Mouse (Mus musculus) layer of hippocampus, postnatal 10 days (tissue): ENCODE data around the gene Ing1. TPM values are rescaled to one million over a fixed set of nuclear protein-coding genes. Genes with fewer than 3 reads are reported as not detected.

Experiments used
- DNase-seq, 2 experiments: peaks; one replicate each; pipeline ENCODE4 v3.0.0; 2021; ENCODE audit warnings: low spot score in 2 of 2
- total RNA-seq, 2 experiments: library from RNA; stranded (reverse); gene quantifications; 2 replicates each; pipeline ENCODE4 v1.2.3; 2021

Gene Ing1
- total RNA-seq, 2 experiments from 2014 or later: 35.6 to 39.5 TPM

DNA sequence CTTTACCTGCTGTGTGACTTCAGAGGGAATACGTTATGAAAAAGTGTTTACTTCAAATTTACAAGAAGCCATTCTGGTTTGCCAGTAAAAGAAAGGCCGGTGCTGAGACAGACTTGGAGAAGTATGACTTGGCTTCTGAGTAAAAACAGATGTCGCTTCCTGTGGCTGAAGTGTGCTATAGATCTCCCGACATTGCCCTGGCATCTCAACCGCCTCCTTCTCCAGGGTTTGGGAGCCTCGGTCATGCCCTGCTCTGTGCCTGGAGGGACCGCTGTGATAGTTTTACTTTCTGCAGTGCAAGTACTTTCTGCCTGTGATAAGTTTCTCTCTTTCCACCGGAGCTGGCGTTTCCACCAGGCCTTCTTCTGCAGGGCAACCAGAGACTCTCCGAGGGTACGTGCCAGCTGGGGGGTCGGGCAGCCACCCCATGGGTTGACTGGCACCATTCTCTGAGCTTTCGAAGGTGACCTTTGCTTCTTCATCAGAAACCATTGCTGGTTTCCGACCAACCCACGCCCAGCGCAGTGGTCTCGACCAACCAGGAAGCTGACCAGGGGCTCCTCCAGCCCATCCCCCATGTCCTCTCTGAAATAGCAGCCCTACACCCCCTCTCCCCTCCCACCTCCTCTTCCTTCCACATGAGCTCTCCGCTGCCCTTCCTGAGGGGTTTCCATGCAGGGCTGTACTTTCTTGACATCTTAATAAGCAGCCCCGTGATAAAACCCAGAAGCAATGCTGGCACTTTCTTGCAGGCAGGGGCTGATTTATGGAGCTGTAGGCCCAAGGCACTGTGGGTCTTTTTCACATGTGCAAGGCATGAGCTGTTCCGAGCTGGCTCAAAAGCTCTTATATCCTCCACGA lies 30.4 kb downstream of the Ing1 start:
- DNase-seq: no peak

DNA sequence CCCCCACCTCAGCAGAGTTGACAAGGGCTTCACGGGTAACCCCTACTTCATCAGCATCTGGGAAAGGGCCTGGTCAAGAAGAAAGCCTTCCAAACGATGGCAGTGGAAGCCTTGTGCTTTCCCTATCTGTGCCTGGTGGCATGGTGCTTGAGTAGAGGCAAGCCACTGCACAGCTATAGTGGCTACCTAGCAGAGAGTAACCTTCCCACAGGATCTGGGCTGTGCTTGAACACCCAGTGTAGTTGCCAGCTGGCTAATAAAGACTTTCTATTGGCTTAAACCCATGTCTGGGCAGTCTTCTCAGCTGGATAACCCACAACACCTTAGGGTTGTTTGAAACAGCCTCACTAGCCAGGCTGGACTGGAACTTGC lies 31.0 kb downstream of the Ing1 start:
- no peak for DNase-seq

DNA sequence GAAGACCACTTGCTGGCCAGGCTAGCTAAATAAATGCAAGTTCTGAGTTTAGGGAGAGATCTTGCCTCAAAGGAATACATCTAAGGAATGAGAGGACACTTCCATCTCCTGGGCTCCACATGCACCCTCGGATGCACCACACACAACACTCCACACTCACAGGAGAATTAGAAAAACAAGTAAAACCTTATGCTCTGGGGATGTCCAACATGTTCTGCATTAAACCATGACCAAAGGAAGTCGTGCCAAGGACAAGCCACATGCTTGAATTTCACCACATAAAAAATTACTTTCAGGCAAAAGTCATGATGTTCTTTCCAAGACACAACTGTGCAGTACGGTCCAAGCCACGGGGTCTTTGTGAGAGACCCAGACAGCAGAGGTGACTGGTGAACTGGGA lies 36.5 kb downstream of the Ing1 start:
- no peak for DNase-seq

DNA sequence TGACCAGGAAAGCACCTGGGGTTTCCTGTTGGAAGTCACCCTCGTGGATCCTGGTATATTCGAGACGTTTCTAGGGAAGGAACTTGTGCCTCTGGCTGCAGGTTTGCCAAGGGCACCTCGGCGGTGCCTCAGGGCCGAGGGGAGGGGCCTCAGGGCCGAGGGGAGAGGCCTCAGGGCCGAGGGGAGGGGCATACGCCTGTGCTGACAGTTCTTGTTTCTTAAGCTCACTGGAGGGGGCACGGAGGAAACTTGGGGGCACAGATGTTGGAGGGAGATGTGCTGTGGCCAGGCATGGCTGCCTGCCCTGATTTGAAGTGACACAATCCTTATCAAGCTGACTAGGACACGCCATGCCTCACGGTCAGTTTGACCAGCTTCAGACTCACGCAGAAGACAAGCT lies 36.9 kb downstream of the Ing1 start:
- no peak for DNase-seq

DNA sequence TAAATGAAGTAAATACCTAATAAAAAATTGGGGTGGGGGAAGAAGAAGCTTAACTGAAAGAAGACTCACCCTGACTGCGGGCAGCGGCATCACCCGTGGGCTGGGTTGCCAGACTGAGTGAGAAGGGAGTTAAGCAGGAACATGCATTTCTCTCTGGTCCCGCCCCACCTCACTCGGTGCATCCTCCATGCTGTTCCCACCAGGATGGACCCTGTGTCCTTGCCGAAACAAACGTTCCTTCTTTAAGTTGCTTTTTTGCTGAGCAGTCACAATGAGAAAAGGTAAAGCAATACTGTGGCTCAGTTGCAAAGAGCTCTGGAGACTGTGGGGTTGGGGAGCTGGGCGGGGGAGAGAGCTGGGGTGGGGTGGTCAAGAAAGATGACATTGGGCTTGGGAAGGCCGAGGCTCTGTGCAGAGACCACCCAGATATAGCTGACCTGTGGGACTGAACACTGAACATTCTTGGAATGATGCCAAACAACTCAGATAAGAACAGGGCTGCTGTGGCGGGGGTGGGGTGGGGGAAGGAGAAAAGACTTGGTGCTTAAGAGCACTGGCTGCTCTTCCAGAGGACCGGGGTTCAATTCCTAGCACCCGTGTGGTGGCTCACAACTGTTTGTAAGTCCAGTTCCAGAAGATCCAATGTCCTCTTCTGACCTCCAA lies 38.0 kb downstream of the Ing1 start:
- DNase-seq: no peak

DNA sequence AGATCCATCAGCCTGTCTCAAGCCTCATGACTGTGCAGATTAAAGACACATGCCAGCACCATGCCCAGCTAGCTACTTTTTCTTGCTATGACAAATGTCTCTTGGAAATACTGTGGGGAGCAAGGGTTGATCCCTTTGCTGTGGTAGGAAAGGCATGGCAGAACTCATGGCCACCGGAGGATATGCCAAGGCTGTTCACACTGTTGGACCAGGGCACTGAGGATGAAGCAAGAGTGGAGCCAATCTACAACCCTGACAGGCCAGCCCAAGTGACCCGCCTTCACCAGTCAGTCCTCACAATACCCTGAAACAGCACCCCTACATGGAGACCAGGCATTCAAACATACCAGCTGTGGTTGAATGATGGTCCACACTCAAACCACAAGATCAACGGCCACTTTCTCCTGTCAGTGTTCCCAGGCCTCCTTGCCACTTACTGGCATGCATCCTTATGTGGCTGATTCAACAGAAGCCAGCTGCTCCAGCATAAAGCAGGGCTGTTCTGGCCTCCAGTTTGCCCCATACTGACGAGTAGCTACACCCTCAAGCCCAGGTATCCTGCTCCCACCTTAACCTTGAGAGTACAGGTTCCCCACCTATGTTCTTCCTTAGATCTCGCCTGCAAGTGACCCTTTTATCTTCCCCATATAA lies 45.1 kb downstream of the Ing1 start:
- DNase-seq: no peak

DNA sequence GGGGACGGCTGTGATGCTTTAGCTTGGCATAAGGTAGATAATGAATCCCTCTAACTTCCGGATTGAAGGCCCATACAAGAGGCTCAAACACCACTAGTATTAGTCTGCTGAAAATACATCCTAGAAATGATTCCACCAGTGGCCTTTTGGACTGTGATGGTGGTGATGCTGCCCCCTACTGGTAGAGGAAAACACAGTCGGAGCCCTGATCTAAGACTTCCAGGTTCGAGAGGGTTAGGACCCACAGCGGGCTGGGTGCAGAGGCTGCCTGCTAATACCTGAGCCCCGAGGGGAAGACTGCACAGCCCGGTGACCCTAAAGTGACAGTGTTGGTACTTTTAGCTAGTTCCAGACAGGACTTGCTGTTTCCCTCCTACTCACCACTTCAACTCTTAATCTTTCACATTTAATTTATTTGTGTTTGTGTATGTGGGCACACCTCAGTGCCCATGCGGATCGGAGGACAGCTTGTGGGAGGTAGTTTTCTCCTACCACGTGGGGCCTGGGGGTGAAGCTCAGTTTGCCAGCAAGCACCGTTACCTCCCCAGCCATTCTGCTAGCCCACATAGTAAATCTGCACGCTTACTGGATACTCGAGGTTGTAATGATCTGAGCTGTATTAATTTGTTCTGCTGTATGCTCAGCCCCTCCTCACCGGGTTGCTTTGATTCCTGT lies 46.8 kb downstream of the Ing1 start:
- peak; percentile 65 to 69 for DNase-seq

DNA sequence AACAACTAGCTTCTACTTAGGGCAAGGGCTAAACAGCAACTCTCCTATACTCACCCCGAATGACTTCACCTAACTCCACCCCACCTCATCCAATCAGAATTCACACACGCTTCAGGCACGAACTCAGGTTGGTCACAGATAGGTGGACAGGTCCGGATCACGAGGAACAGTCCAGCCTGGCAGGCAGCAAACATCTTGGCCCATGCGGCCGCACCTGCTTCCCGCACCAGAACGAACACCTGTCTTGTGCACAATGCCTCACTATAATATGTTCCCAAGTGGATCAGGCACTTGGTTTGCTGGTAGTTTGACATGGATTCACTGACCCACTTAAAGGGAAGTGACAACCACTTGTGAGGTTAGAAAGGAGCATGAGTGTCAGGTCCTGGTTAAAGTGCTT lies 53.5 kb downstream of the Ing1 start:
- DNase-seq: no peak

Other genes starting within 250 kb of the Ing1 start
- gene Col4a2, start 242.8 kb upstream of the Ing1 start, total RNA-seq: 10 to 100 TPM; 86.4 to 93.6 TPM
- gene Col4a1, start 242.7 kb upstream of the Ing1 start, total RNA-seq: 100 to 1,000 TPM; 125 to 139 TPM
- under 1 TPM; 0.71 to 0.94 TPM for gene Rab20, start 76.9 kb upstream of the Ing1 start, total RNA-seq
- 10 to 100 TPM; 52.7 to 67.3 TPM for gene Naxd, start 58.1 kb upstream of the Ing1 start, total RNA-seq
- gene Cars2, start 4.8 kb upstream of the Ing1 start, total RNA-seq: 10 to 100 TPM; 26.1 to 28.6 TPM
- gene Ankrd10, start 80.2 kb downstream of the Ing1 start, total RNA-seq: 10 to 100 TPM; 69.1 to 71.8 TPM
- not detected for gene 1700016D06Rik, start 145.5 kb downstream of the Ing1 start, total RNA-seq
- 100 to 1,000 TPM; 164 to 169 TPM for gene Arhgef7, start 172.2 kb downstream of the Ing1 start, total RNA-seq